ENCODE assay signal across 9 mouse cellular contexts in the genomic region with DNA sequence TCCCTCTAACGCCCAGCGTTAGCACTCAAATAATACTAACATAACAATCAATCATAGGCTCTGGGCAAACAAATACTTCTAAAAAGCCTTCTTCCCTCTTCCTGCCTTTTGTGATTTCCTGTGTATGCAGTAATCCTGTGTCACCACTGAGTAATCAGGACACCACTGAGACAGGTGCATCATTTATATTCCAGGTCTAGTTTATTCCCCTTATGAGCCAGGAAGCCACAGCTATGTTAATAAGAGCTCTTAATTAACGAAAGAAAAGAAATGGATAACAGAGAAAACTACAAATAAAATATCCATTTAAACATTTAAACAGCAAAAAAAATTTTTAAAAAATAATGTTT.
"Had no signal": no experiment of that assay in that cellular context is flagged by ENCODE, and none has a peak within 500 bp of the region (broad histone marks: within the 10 kb centered on the region; RNA-seq: fewer than 3 reads in every experiment).

No protein-coding gene starts in this region.

- DNase-seq: lung, postnatal 14 days; thymus, postnatal 4 days had no signal

- H3K9me3 ChIP-seq: liver, embryonic 12.5 days; lung, embryonic 15.5 days; megakaryocyte, embryonic 14.5 days had no signal

- H3K4me3 ChIP-seq: liver, embryonic 12.5 days; lung, embryonic 15.5 days; megakaryocyte, embryonic 14.5 days had no signal

- H3K27ac ChIP-seq: liver, embryonic 12.5 days; lung, embryonic 15.5 days; macrophage; stomach, postnatal 0 days had no signal

- H3K9ac ChIP-seq: liver, embryonic 12.5 days; lung, embryonic 15.5 days had no signal

- H3K4me2 ChIP-seq: liver, embryonic 12.5 days; lung, embryonic 15.5 days; midbrain, embryonic 11.5 days had no signal

- H3K4me1 ChIP-seq: lung, embryonic 15.5 days; megakaryocyte, embryonic 14.5 days had no signal

- H3K36me3 ChIP-seq: liver, embryonic 12.5 days; lung, embryonic 15.5 days had no signal

- H3K27me3 ChIP-seq: liver, embryonic 12.5 days; lung, embryonic 15.5 days had no signal

- ATAC-seq: liver, embryonic 12.5 days; midbrain, embryonic 16.5 days had no signal
